Mouse (Mus musculus): Measurements from ENCODE around the gene Prkag2.

DNA sequence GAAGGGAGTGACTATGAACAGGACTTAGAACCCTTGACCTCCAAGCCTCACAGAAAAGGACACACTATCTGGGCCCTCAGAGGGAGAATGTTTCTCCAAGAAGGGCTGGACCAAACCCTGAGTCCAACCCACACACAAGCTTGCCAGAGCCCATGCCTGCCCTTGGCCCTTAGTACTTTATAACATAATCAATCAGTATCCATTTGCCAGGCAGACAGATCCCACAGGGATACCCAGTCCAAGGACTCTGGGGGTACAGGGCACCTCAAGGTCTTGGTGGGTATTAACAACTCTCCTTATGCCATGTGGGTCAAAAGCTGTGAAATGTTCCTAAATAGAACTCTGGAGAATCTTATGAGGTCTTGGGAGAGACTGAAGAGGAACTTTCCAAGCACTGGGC is 5.3 kb upstream of the Prkag2 start:
- no peak for TF ChIP-seq CTCF (conservative IDR thresholded peaks at IDR 0.05; ENCODE audit: low read length)
- TF ChIP-seq NANOG (IDR thresholded peaks at IDR 0.05; ENCODE audit: borderline replicate concordance, low read length) = no peak
- TF ChIP-seq POU5F1 (IDR thresholded peaks at IDR 0.05; ENCODE audit: borderline replicate concordance, low read length) = no peak

Measured in E14TG2a.4 (cell line).